Mouse (Mus musculus): ENCODE results near the gene Creb3l2.

GRCm38 (mm10) chr6:37297744-37298482 lies 144.0 kb downstream of the Creb3l2 start:
- no peak for TF ChIP-seq CTCF (IDR thresholded peaks at IDR 0.05; ENCODE audit: low read depth, low read length)
- TF ChIP-seq POLR2A (IDR thresholded peaks at IDR 0.05; ENCODE audit: borderline replicate concordance, low read depth, low read length): no peak
